Mouse (Mus musculus) gastrocnemius, postnatal 36 days (tissue): ENCODE results near the gene Jhy. TPM values are rescaled to one million over a fixed set of nuclear protein-coding genes. Genes with fewer than 3 reads are reported as not detected.

Source experiments
- DNase-seq, 2 experiments: peaks; one replicate each; pipeline ENCODE4 v3.0.0; 2022
- intact Hi-C: fragments of 180-260 bp; cut with DNase I; formaldehyde crosslinking; loops from one replicate; pipeline ENCODE4 v1.15.1; 2025
- total RNA-seq, 2 experiments: library from RNA; stranded (reverse); gene quantifications; 2 replicates each; pipeline ENCODE4 v1.2.3; 2021

Gene Jhy
- total RNA-seq, 2 experiments from 2014 or later: not detected

DNA sequence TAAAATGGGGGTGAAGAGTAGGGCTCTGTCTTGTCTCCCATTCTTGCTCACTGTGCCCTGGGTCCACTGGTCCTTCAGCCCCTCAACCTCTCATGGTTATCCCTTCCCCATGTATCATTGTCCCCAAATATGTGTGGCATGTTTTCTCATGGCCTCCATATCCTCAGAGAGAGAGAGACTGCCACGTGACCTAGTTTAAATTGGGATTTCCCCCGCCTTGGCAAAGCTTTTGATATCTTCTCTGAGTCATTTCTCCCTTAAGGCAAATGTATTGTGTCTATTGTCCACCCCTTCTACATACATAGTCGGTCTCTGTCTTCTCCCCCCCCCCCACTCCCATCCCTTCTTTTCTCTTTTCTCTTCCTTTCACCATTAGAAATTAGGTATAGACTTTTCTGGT, 30.6 kb downstream of the Jhy start:
- no peak for DNase-seq
- intact Hi-C loops: no loop called here

DNA sequence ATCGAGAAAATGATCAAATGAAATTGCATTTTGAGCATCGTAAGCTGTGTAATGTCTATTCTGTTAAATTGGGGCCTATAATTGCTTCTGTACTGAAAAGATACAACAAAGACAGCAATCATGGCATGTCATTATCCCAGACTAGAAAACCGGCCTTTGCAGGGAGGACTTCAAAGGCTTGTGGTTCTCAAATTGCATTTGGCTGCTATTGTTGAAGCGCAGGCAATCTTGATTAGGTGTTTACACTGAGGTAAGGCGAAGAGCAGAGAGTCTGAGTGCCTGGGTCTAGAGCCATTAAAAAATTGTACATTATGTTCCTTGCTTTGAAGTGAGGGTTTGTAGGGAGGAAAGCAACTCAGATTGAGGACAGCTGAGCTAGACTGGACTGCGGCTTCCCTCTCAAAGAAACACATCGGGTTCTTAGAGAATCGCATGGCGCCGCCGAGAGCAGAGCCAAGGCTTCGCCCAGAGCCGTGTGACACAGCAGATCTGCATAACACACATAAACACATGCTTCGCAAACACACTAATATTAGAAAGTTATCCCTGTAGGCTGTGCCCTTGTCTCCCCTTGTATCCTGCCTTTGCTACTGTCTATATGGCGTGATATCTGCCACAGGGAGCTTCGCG, 36.5 kb downstream of the Jhy start:
- intact Hi-C loops: no loop called here
- no peak for DNase-seq

DNA sequence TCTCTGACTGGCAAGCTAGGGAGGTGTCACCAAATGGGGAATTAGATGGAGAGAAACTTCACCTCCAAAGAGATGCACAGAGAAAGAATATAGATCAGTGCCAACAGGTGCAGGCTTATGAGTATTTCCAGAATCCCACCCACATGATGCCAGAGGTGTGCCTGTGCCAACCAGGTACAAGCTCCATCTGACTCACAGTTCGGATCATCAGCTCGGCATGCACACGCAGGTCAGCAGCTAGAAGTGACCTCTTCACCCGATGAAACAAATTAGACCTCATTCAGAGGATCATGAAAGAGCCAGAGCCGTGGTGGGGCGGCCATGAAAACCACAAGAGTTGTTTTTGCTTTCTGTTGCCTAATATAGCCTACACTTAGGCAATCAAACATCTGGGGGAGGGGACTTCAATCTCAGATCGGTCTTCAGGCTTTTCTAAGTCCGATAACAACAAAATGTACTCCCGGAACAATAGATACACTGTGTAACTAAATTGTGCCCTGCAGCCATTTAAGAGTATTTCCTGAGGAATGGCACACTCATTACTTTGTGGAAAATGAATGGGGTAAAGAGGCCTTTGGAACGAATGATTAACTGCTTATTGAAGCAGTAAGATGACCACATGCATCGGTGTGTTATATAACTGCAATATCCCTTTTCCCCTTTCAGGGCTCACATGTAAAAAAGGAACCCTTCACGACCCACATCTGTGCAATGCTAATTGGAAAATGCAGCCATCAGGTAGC, 45.9 kb downstream of the Jhy start:
- intact Hi-C loops: no loop called here
- no peak for DNase-seq

DNA sequence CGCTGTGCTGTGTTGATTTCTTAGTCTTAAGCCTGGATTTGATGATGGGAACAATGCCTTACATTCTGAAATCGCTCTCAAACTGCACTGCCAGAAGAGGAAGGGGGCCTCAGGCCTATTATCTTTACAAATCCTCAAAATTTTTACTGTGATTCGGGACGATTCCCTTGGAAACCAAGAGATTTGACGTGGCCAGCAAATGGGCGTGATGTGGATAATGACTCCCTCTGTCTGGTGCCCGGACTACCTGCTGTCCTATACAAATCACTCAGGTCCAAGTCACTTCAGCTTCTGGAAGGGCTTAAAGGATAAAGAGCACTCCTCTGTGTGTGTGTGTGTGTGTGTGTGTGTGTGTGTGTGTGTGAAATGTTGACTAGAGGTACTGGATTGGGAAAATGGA, 55.0 kb downstream of the Jhy start:
- intact Hi-C loops: no loop called here

DNA sequence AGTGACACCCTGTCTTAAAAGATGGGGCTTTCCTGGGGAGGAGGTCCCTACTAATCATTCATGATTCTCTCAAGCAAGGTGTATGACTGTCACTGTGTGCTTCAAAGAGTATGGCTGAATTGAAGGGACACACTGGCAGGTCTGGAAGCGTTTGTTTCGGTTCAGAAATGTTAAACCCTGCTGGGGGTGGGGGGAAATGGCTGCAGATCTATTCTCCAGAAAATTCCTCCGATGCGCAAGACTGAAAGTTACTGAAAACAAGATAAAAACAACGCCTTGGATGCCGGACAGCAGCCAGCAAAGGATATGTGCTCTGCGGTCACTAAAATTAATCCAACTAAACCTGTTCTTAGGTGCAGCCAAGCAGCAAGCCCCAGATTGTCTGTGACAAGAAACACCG, 55.5 kb downstream of the Jhy start:
- no peak for DNase-seq
- intact Hi-C loops: no loop called here

More for the DNA sequence above, 55.0 kb downstream of the Jhy start:
- DNase-seq: no peak

DNA sequence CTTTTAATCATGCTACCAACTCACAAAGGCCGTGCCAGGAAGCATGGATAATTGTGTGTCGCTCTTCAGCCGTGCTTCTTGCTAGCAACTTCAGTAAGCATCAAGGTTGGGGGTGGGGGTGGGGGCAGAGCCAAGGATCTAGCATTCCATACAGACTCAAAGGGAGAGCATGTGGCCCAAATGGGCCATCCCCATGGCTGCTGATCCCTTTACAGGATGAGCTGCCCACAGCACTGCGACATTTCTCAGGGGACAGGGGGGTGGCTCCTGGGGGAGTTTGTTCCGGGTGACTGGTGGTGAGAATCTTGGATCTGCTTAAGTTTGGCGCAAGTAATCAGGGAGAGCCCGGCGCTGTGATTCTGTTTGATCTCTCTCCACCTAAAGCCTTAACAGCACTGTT, 56.5 kb downstream of the Jhy start:
- no peak for DNase-seq
- intact Hi-C loops: no loop called here

DNA sequence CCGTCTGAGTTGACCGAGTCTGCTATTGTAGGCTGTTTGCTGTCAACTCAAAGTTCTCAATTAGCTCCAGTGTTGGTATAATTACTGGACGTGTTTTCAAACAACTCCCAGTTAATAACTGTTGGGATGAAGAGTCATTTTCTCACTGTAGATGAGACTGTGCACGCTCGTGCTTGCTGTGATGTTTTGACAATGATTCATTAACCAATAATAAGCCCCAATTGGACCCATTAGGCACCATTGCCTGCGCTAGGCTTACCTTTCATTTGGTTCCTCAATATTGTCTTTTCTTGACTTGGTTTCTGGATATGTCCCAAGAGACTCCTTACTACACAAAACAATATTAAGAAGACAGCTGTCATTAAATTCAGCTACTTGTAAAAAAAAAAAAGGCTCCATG, 71.5 kb downstream of the Jhy start:
- DNase-seq: no peak

DNA sequence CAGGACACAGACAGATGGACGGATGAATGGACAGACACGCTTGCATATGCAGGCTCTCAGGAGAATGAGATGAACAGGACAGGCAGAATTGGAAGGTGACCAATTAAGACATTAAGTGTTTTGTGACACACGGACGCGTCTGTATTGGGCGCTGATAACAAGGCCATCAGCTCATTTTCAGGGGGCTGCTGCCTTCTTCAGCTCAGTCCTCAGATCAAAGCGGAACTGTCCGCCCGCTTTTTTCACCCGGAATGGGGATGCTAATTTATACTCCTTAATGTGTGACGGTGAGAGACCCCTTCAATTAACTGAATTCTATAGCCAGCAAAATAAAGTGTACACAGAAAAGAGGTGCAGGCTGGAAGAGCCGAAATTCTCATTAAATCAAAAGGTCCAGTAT, 74.5 kb downstream of the Jhy start:
- no peak for DNase-seq
- intact Hi-C loops: no loop called here

More for the DNA sequence above, 71.5 kb downstream of the Jhy start:
- intact Hi-C loops: no loop called here

DNA sequence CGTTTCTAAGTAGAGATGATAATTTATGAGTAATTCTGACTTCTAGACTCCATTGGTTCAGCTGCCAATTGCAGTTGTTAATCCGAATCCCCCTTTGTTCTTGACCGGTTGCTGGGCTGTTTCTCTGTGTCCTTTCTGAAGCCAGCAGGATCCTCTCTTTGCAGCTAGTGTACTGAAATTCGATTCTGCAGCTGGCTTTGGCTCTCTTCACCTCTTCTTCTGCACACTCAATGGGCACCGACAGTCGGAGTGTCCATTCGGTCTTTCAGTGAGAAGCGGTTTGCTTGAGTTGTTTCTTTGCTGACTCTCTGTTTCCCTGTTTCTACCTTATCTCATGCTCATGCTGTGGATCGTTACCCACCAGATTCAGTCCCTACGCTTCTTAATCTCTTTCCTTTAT, 78.2 kb downstream of the Jhy start:
- no peak for DNase-seq
- intact Hi-C loops: no loop called here

DNA sequence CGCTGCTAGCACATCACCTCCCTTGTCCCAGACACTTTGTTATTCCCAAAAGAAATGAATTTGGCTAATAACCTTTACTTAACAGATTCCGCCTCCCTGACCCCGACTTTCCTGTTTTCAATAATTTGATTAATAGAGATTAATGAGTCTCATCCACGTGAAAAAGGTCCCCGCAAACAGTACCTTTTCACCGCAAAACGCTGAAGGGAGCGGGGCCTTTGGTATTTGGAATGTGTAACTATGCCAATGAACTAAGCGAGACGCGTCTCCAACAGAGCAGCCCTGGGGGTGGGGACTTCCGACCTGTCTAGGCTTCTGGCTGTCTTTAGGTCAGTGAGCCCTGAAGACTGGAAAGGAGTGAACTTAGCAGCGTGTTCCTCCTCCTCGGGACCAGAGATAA, 84.9 kb downstream of the Jhy start:
- intact Hi-C loops: no loop called here
- no peak for DNase-seq

DNA sequence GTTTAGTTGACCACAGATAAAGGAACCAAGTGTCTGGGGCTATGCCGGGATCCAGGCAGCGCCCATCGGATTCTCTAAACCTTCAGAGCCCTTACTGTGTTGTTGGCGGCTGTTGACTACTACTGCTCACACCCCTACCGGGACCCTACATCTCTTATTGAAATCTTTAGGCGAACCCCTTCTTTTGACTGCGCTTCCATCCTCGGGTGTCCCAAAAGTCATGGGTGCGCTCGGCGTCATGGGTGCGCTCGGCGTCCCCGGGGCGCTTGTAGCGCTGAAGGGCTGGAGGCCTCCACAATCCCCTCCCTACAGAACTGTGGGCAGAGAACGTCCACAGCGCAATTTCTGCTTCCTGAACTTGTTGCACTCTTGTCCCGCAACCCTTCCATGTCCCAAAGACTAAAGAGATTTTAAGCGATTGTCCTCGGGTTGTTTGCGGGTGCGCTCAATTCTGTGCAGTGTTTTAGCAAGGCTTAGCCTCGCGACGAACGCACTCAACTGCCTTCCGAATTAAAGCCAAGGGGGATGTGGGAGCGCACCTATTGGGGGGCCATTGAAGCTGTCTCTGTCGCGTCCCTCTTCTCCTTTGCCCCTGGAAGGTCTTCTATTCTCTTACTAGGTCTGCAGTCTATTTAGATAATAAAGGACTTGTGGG, 85.5 kb downstream of the Jhy start:
- intact Hi-C loops: no loop called here
- no peak for DNase-seq

DNA sequence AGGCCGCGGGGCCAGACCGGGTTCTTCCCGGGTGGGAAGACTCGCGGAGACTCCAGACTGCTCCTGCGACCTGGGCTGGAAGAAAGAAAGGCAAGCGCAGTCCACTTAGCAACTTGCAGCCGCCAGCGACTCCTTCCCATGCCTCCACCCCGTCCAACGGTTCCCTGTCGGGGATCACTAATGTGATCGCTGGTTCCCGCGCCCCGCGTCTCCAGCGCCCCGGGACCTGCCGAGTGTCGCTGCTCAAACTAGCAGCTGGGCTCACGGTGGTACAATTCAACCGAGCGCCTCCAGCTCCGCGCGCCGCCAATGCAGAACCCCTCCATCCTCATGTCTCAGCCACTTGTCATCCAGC, 86.1 kb downstream of the Jhy start:
- no peak for DNase-seq
- intact Hi-C loops: no loop called here

DNA sequence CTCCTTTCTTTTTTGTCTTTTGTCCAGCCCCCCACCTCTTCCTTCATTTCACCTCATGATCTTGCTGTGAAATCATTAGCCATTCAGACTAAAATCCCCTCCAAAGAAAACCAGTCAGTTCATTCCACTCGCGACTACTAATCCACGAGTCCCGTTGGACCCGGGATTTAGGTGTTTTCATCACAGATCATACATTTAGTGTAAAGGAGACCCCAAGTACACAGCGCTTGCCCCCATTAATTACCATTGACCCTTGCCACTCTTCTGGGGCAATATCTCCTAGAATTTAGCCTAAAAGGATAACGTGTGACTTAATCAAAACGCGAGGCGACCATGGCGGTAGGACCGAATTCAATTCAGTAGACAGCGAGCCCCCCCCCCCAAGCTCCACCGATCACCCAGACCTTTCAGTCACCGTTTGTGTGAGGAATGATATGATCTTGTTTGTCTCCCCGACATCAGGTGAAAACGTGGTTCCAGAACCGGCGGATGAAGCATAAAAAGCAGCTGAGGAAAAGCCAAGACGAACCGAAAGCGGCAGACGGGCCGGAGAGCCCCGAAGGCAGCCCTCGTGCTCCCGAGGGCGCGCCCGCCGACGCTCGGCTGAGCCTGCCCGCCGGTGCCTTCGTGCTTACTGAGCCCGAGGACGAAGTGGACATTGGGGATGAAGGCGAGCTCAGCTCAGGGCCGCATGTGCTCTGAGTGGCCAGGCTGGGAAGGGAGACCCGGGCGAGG, 86.6 kb downstream of the Jhy start:
- intact Hi-C loops: no loop called here
- no peak for DNase-seq

DNA sequence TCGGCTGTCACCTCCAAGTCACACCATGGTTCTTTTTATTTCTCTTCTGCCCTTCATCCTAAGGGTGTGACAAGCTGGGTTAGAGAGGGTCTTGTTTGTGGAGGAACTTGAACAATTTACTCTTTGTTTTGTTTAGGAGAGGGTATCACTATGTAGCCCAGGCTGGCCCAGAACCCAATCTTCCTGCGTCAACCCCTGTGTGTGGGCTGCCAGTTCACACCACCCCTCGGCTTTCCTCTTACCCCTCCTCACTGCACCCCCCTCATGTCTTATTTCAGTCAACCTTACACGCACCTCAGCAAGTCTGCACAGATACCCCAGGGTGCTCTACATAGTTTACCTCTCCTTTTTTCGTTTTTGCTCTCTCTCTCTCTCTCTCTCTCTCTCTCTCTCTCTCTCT, 87.2 kb downstream of the Jhy start:
- intact Hi-C loops: no loop called here
- no peak for DNase-seq

DNA sequence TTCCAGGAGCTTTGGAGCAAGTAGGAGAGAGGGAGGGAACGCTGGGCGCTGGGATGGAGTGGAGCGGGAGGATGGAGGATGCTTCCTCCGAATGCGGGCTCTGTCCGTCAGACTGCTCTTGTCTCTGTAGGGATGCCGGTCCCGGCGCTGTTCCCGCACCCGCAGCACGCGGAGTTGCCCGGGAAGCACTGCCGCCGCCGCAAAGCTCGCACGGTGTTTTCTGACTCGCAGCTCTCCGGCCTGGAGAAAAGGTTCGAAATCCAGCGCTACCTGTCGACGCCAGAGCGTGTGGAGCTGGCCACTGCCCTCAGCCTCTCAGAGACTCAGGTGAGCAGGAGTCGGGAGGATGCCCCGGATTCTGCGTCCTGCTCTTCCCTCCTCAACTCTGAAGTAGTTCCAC, 87.8 kb downstream of the Jhy start:
- DNase-seq: no peak
- intact Hi-C loops: no loop called here

DNA sequence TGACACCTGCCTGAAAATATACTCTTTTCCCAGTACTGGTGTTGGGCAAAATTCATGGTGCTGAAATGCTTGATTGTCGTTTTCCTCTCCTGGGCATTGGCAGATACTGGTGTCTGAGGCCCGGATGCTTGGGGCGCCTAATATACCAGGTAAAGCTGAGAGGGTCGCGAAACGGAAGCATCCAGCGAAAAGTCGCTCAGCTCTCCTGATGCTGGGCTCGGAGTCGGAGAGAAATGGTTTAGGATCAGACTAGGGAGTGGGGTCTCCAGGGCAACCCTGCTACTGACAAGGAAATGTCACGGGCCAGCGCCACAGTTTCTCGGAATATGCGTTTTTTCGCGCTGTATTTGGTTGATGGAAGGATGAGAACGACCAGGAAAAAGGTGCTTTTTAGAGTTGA, 88.5 kb downstream of the Jhy start:
- DNase-seq: no peak
- intact Hi-C loops: no loop called here

DNA sequence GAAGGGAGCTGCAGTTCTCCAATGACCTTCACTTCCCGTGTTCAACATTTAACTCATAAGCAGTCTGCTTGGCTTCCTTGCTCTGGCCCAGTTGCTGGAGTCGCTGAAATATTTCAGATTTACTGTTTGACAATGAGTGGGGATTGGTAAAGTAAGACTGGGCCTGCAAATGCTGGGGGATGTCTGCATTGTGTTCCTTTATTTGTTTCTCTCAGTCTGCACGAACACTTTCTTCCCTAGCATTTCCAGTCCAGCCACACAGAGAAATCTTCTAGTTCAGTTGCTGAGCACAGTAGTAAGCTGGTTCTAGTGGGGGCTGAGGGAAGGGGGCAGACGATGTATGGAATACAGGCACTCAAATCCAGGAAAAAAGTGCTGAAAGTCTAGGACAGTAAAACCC, 89.0 kb downstream of the Jhy start:
- no peak for DNase-seq
- intact Hi-C loops: no loop called here

DNA sequence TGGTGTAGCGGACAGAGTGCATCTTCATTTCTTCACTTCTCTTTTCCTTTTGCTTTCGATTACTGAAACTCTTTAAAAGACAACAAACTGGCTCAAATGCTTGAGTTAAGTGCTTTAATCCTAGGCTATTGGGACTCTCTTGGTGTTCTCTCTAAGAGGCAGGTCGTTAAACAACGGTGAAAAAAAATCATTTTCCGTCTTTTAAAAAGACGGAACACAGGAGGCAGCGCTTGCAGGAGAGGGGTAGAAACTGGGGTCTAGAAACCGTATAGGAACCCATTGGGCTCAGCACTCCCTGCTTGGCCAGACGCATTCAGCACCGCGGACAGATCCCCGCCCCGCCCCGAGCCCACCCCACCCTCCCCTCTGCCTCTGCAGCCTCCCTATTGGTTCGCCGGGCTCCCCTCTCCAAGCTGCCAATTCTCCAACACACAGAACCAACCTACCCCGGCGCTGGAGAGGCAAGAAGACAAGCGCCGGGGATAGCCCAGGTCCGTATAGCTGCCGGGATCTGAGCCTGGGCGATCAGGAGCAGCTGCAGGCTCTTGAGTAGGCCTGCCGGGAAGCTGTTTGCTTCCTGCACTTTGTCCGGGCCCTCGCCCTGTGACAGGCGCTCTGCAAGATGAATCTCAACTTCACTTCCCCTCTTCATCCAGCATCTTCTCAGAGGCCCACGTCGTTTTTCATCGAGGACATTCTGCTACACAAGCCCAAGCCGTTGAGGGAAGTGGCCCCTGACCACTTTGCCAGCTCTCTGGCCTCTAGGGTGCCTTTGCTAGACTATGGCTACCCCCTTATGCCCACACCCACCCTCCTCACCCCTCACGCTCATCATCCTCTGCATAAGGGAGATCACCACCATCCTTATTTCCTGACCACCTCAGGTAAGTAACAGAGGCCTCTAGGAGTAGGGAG, 90.1 kb downstream of the Jhy start, which contains the start of gene Bsx:
Bsx (plus strand) TSS at position 572 of the 915 bp plus-strand sequence.
- DNase-seq: peak; percentile 7 to 14
- intact Hi-C loops: no loop called here

DNA sequence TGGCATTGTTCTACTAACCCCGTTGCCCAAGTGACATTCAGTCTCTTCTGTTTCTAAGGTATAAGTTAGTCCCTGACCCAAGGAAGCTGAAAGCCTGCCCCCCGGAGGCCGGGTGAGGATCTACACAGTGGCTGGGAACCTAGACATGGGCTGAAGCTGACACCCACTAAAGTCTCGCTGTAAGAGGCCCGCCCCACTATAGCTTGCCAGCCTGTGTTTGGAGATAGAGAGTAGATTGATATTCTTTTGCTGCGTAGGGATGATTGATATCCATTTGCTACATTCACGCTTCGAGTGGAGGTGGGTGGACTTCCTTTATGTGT, 91.8 kb downstream of the Jhy start:
- no peak for DNase-seq
- intact Hi-C loops: no loop called here

DNA sequence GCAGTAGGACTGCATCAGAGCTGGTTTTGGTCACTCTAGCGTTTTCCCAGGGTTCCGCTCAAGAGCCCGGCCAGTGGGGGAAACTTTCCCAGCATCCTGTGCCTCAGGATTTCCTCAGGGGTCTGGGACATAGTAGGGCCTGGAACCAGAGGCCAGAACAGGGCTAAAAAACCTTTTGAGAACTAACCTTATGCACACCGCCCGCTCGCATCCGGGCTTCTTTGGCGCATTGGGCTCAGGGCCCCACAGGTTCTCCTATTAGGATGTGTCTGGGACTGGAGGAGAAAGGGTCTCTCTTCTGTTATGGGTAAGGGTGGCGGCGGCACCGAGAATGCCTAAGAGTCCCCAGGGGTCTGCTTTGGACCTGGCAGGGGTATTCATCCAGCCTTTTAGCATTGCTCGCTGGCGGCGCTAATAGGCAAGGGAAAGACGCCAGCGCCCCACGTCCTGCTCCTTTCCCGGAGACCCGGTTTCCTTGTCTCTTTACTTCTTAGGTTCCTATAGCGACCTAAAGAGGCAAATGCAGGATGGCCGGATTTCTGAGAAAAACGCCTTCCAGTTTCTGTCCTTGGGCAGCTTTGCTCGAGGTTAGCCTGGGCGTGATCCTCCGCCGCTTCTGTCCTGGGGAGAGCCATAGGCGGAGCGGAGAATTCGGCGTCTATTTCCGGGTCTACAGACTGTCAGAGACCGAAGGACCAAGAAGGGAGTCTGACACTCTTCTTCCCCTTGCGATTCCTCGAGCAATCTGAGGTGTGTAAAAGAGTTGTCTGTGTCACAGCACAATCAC, 92.4 kb downstream of the Jhy start:
- intact Hi-C loops: no loop called here
- DNase-seq: no peak
